Mouse (Mus musculus) macrophage (primary cell): ENCODE results near the gene Col1a1. TPM values are rescaled to one million over a fixed set of nuclear protein-coding genes. Genes with fewer than 3 reads are reported as not detected.

Experiments
- H3K27ac ChIP-seq: fragments of 350-480 bp; formaldehyde crosslinking; 2 replicates; pipeline ENCODE4 v1.9.0; 2021
- H3K36me3 ChIP-seq: fragments of 350-480 bp; formaldehyde crosslinking; 2 replicates; pipeline ENCODE4 v1.9.0; 2021; ENCODE audit errors: inconsistent target
- H3K4me3 ChIP-seq: fragments of 350-480 bp; formaldehyde crosslinking; 2 replicates; pipeline ENCODE4 v1.9.0; 2021; ENCODE audit errors: inconsistent target
- H3K79me2 ChIP-seq: fragments of 350-480 bp; formaldehyde crosslinking; 2 replicates; pipeline ENCODE4 v1.9.0; 2021; ENCODE audit errors: inconsistent target
- WGBS: methylation state at CpG from one replicate; pipeline ENCODE4 v1.1.7; 2026; ENCODE audit warnings: inconsistent platforms; ENCODE audit not compliant: missing documents; 5-methylcytosine and 5-hydroxymethylcytosine counted together
- polyA plus RNA-seq: library from polyadenylated mRNA; stranded (reverse); fragments of 250-400 nt; gene quantifications from 3 replicates; pipeline ENCODE4 v1.2.4, GENCODE M21; 2018; ENCODE audit warnings: inconsistent platforms

The Col1a1 gene
- polyA plus RNA-seq, 1 experiment from 2014 or later, result 0.20 TPM

DNA sequence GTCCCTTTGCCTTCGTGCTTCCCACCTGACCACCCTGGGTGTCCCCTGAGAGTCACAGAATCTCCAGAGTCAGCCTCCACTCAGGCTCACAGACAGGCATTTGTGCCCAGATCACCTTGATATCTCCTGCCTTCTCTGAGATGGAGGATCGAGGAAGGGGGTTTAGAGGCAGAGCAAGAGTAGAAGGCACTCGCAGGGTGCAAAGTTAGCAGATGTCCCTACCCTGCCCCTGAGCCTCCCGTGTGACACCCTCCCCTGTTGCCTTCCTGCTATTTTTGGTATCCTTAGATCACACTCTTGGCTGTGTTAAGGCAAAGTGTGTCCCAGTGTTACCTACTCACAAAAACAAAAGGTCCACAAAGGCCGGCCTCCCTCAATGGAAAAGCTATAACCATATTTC lies 40.2 kb downstream of the Col1a1 start, which contains the start of gene Sgca:
Gene Sgca (minus strand): TSS at position 129 of the 400 bp plus-strand sequence.
- WGBS, result 83% methylated on average over 5 of the region's 5 CpGs
- H3K27ac ChIP-seq, result no peak within 1 kb of the TSS
- no peaks in the 10 kb centered on the region for H3K79me2 ChIP-seq
- H3K4me3 ChIP-seq, result no peak within 1 kb of the TSS
- H3K36me3 ChIP-seq, result no peaks in the 10 kb centered on the region

DNA sequence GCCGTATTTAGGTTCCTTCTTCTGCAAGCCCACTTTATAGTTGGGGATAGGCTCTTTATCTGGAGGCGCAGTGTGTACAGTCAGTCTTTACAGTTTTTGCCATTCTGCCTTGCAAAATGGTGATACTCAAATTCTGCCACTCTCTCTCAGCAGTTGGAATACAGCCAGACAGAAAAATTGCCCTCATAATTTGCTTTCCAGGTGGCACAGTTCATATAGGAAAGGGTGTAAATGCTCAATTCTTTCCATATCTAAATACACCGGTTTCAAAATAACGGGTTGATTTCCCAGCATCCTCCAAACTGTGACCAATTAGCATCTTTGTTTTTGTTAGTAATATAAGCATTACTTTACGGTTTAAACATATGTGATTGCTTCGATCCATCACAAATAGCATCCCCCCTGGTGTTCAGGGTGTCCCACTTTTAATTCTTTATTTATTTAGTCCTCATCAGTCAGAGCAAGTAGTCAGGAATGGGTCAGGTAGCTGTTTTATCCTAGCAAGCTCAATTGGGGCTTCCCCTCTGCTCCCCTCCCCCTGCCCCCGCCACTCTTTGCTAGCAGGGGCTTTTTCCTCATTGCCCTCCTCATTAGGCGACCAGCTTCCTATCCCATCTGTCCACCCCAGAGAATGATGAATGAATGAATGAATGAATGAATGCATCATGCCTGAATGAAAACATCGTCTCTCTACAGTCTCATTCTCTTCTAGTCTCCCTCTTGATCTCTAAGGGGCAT lies 42.3 kb downstream of the Col1a1 start:
- H3K4me3 ChIP-seq, result no peak overlapping the region
- H3K27ac ChIP-seq, result no peak overlapping the region
- no peaks in the 10 kb centered on the region for H3K36me3 ChIP-seq
- H3K79me2 ChIP-seq, result no peaks in the 10 kb centered on the region
- WGBS, result 61% methylated on average over 9 of the region's 9 CpGs

DNA sequence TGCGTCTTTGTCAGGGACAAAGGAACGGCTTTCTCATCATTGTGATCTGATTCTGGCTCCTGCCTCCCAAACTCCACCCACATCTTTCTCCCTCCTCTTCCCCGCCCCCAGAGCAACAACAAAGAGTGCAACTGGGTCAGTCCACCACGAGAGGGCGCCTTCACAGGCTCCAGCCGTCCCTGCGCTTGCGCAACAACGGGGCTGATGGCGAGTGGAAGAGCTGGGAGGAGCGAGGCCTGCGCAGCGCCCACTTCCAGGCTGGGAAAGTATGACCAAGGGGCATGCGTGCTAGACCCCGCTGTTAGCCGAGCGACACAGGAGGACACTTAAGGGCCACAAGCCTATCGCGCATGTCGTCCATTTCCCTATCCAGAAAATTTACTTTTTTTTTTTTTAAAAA lies 42.9 kb downstream of the Col1a1 start:
- Histone ChIP-seq H3K36me3 (no peaks in the 10 kb centered on the region), H3K79me2 (no peaks in the 10 kb centered on the region), H3K27ac (no peak overlapping the region), H3K4me3 (no peak overlapping the region)
- WGBS, result under 1% methylated on average over 20 of the region's 20 CpGs

DNA sequence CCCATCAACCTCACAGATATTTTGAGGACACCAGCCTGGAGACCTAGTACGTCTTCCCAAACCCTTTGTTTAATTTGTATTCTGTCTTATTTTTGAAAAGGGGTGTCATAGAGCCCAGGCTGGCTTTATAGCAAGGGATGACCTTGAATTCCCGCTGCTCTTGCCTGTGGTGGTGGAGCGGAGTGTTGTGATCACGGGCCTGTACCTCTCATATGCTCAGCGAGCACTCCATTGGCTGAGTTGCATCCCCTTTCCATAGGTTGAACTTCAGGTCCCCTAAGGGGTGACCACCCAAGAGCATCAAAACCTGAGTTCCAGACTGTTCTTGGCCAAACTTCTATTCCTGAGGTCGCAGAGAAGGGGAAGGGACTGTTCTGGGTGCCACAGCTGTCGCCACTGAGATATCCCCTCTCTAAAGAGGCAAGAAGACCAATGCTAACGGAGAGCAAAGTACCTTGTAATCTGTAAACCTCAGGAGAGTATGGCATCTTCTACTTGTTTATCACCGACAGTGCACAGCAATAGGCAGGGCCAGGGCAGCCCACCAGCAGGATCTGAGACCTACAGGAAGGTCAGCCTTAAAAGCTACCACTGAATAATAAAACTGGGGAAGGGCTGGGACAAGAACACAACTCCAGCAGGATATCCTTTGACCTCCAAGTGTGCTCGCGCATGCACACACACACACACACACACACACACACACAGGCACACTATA lies 43.6 kb downstream of the Col1a1 start:
- WGBS, result 83% methylated on average over 11 of the region's 11 CpGs
- H3K4me3 ChIP-seq, result no peak overlapping the region
- H3K79me2 ChIP-seq, result no peaks in the 10 kb centered on the region
- H3K27ac ChIP-seq, result no peak overlapping the region
- H3K36me3 ChIP-seq, result no peaks in the 10 kb centered on the region

DNA sequence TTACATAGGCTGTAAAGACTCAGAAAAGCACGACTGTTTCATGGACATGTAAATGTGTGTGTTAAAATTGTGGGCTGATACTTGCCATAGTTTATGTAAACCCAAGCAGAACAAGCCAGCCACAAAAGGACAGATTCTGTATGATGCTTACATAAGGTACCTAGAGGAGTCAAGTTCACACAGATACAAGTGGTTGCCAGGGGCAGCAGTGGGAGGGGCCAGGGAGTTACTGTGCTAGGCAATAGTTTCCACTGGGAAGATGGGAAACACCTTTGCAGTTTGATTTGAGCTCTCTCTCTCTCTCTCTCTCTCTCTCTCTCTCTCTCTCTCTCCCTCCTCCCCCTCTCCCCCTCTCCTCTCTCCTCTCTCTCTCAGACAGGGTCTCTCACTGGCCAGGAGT lies 49.1 kb downstream of the Col1a1 start:
- no peaks in the 10 kb centered on the region for H3K79me2 ChIP-seq
- WGBS, result 78% methylated on average over 1 of the region's 1 CpGs
- no peak overlapping the region for H3K27ac ChIP-seq
- no peaks in the 10 kb centered on the region for H3K36me3 ChIP-seq
- H3K4me3 ChIP-seq, result no peak overlapping the region

DNA sequence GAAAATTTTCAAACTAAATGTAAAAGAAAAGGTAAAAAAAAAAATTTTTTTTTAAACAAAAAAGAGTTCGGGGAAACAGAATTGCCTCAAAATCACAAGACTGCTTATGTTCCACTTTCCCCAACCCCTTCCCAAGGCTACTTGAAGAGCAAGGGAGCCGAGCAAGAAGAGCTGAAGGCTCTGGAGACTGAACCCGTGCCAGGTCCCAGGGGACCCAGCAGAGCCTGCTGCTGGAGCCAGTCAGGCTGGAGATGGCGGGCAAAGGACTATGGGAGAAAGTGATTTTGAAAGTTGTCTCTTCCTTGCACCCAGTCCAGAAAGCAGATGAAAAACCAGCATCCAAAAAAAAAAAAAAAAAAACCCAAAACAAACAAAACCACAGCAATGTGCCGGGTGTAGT lies 49.8 kb downstream of the Col1a1 start:
- no peak overlapping the region for H3K27ac ChIP-seq
- H3K79me2 ChIP-seq, result no peaks in the 10 kb centered on the region
- 89% methylated on average over 4 of the region's 5 CpGs for WGBS
- no peak overlapping the region for H3K4me3 ChIP-seq
- H3K36me3 ChIP-seq, result no peaks in the 10 kb centered on the region

DNA sequence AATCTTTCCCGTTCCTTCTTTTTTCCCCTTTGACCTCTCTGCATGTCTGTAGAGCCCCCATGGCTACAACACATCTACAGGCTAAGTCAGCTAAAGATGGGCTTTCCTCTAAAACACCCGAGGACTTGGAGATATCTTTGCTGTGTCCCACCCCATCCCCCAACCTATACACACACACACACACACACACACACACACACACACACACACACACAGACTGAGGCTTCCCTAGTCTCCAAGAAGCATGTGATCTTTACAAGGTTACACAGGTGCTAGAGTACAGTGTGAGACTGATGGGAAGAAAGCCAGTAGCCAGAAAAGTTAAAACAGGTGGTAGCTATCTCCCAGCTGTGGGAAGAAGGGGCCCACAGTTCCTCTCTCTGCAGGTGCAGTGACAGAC lies 50.4 kb downstream of the Col1a1 start:
- 43% methylated on average over 2 of the region's 2 CpGs for WGBS
- H3K36me3 ChIP-seq, result no peaks in the 10 kb centered on the region
- H3K27ac ChIP-seq, result no peak overlapping the region
- peaks cover 4% of the 10 kb centered on the region; the same call in 1 of the 2 replicates for H3K79me2 ChIP-seq
- no peak overlapping the region for H3K4me3 ChIP-seq

DNA sequence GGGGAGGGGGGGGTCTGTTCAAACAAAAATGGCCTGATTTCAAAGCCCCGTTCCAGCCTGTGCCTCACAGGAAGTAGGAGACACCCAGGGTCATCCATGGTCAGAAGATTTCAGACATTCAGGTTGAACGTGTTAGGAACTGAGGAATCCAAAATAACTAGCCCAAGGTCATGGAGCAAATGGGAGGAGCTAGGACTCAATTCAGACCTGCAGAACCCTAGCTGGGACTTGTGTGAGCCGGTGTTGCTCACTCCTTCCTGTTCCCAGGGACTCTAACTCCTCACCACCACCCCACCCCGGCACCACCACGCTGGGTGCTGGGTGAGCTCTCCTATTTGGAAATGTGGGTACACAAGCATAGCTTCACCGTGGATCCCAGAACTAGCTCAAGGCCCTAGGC lies 51.3 kb downstream of the Col1a1 start:
- Histone ChIP-seq H3K27ac (no peak overlapping the region), H3K79me2 (peaks cover 8% of the 10 kb centered on the region; the same call in 1 of the 2 replicates), H3K36me3 (no peaks in the 10 kb centered on the region), H3K4me3 (no peak overlapping the region)
- 63% methylated on average over 6 of the region's 6 CpGs for WGBS

DNA sequence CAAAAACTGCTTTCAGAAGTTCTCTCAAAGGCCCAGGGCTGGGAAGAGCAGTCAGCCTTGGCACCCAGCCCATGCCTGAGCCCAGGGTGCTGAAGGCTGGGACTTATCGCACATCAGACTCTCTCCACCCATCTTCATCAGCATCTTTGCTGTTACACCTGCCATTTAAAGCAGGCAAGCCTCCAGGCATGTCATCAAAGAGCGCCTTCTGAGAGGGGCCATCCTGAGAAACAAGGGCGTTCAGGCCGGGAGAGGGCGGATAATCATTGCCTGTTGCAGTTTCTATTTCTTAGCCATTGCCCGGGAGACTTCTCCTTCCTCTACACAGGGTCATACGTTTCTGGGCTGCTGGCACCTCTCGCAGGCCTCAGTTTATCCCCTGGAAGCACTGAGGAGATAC lies 51.8 kb downstream of the Col1a1 start:
- Histone ChIP-seq H3K79me2 (peaks cover 13% of the 10 kb centered on the region), H3K4me3 (no peak overlapping the region), H3K27ac (no peak overlapping the region), H3K36me3 (no peaks in the 10 kb centered on the region)
- WGBS, result 77% methylated on average over 8 of the region's 8 CpGs

DNA sequence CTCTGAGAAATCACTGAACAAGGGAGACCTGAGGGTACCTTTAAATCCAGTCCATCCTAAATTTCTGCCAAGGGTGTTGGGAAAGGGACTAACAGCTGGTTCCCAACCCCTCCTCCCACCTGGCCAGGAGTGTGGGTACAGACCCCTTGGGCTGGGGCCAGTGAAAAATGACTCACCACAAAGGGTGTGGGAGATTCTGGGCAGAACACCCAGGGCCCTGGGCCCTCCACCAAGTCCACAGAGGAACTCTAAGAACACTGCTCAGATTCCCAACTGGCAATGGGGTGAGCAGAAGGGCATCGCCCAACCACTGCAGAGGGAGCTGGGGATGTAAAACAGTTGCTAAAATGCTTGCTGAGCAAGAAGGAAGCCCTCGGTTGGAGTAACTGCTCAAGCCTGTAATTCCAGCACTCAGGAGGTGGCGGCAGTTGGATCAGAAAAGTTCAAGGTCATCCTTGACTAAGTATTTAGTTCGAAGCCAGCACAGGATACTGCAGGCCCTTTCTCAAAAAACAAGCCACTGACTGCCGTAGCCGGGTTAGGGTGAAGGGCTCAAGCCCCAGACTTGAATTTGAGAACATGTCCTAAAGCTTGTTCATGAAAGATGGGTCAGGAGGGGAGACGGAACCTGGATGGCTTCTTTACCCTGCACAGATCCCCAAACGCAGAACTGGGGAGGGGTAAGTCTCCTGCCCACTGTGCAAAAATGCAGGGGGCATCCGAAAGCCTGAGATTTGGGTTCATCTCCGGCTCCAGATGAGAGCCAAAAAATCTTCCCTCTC lies 52.9 kb downstream of the Col1a1 start:
- H3K79me2 ChIP-seq, result peaks cover 24% of the 10 kb centered on the region
- H3K36me3 ChIP-seq, result no peaks in the 10 kb centered on the region
- peak overlapping the region; percentile 33 for H3K4me3 ChIP-seq
- H3K27ac ChIP-seq, result peak overlapping the region; percentile 85
- 31% methylated on average over 10 of the region's 10 CpGs for WGBS

DNA sequence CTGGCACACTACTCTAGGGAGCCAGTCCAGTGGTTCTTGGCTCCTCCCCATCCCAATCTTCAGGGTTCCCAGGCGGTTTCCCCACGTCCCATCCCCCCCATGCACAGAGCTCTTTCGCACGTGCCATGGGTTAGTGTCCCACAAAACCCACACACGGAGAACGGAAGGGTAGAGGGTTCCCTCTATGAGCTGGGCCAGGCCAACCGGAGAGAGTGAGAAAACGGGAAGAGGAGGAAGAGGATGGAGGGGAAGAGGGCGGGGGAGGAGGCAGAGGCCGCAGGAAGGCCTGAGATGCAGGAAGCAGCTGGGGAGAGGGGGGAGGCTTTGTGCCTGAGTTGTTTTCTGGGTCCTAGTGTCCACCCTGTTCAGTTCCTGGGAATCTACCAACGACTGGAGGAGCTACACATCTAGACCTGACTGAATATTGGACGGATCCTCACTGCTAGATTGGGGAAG lies 53.6 kb downstream of the Col1a1 start:
- H3K36me3 ChIP-seq, result no peaks in the 10 kb centered on the region
- H3K79me2 ChIP-seq, result peaks cover 31% of the 10 kb centered on the region
- H3K4me3 ChIP-seq, result peak overlapping the region; percentile 33
- peak overlapping the region; percentile 85 for H3K27ac ChIP-seq
- WGBS, result 0% methylated on average over 12 of the region's 12 CpGs

DNA sequence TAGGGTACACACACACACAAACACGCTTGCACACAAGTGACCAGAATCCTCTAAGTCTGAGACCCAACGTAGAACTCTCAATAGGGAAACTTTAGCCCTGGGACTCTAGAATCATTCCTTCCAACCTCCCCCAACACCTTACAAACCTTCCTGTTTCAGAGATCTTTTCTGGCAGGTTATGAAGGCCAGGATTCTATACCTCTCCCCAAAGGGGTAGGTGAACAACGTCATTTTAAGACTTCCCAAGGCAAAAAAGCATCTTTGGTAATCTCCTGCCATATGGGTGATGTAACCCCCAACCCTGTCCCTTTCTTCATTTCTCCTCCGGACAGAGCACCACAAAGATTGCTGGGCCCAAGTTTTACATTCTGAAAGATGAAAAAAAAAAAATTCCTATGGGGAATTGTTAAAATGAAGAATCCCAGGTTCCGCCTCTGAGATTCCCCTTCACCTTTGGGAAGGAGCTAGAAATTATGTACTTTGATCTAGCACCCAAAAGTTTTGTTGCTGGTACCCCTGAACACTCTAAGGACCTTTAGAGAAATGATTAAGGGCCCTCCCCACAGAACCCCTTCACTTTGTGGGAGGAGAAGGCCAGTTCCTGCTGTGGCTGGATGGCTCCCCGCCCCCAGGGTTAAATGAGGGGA lies 54.2 kb downstream of the Col1a1 start:
- H3K27ac ChIP-seq, result peak overlapping the region; percentile 85
- peak overlapping the region; percentile 33 for H3K4me3 ChIP-seq
- 16% methylated on average over 6 of the region's 6 CpGs for WGBS
- no peaks in the 10 kb centered on the region for H3K36me3 ChIP-seq
- peaks cover 37% of the 10 kb centered on the region for H3K79me2 ChIP-seq

DNA sequence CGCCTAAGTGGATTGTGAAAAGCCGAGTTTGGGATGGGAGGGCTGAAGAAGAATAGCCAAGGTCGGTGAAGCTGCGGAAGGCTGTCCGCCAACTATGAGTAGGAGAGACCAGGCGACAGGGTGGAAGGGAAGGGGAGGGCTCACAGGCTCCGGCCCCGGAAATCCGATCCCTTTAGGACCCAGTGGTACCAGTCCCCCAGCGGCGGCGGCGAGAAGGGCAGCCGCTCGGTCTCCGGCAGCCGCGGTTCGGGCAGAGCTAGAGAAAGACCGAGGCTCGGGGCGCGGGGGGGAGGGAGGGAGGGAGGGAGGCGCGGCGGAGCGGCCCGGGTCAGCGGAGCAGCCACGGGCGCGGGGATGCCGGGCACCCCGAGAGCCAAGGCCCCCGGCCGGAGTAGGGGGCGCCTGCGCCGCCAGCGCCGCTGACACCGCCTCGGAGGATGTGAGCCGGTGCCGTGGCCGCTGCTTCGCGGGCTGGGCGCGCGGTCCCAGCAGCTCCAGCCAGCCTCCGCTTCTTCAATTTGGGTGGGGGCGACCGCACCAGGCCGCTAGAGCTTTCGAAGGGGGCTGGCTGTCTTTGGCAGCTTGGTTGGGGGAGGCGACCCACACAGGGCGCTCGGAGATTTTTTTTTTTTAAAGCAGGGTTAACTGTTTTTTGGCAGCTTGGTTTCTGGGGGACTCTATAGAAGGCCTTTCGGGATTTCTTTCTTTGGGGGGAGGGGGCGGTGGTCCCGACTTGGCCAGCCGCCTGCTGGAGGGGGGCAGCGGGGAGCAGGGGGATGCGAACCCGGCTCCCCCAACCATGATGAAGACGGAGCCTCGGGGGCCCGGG lies 54.9 kb downstream of the Col1a1 start, which contains the start of gene Ppp1r9b:
Gene Ppp1r9b (plus strand): TSS at position 287 of the 829 bp plus-strand sequence.
- H3K79me2 ChIP-seq, result peaks cover 44% of the 10 kb centered on the region
- WGBS, result under 1% methylated on average over 66 of the region's 69 CpGs
- H3K36me3 ChIP-seq, result no peaks in the 10 kb centered on the region
- H3K4me3 ChIP-seq, result peak within 1 kb of the TSS; percentile 48
- peak within 1 kb of the TSS; percentile 85 for H3K27ac ChIP-seq
